Mouse (Mus musculus) liver, embryonic 12.5 days (tissue): ENCODE results near the gene Rbm47. TPM values are rescaled to one million over a fixed set of nuclear protein-coding genes. Genes with fewer than 3 reads are reported as not detected.

Source experiments
- microRNA-seq: library from miRNA; unstranded; fragments of <30 nt; microRNA quantifications from one replicate; pipeline ENCODE4, GENCODE M21; 2017
- polyA plus RNA-seq: library from polyadenylated mRNA; unstranded; fragments of >200 nt; fragmentation: Nextera tagmentation; extraction: Ambion mirVana; gene quantifications from 2 replicates; pipeline ENCODE4 v1.2.1, GENCODE M21; 2016

Rbm47 gene
- polyA plus RNA-seq, 1 experiment from 2014 or later: 9.4 TPM

Small RNAs within 50 kb of the gene (microRNA-seq; reads per million reads assigned to microRNA genes)
- gene Gm25952: not detected

Other genes with a start within 250 kb of the Rbm47 start
- not detected in 2 replicates for gene Chrna9, start 238.2 kb downstream of the Rbm47 start, polyA plus RNA-seq
- gene 9130230L23Rik, start 168.8 kb downstream of the Rbm47 start, polyA plus RNA-seq: 0.18 TPM in 1 of 2 replicates, not detected in the other
- 0.05 TPM in 1 of 2 replicates, not detected in the other for gene Nsun7, start 86.8 kb upstream of the Rbm47 start, polyA plus RNA-seq